Mouse (Mus musculus): ENCODE results near the gene Nptx1.

Nptx1 gene

GRCm38 (mm10) chr11:119547183-119547921, at the start of gene Nptx1:
Gene Nptx1, minus strand, starts transcription at chr11:119547753.
- peak; percentile 66 for DNase-seq

- no peak for DNase-seq
Observed at GRCm38 (mm10) chr11:119593966-119594365, 46.4 kb upstream of the Nptx1 start.

GRCm38 (mm10) chr11:119589242-119589641, 41.7 kb upstream of the Nptx1 start:
- no peak for DNase-seq

- no peak for DNase-seq
Observed at GRCm38 (mm10) chr11:119587112-119587511, 39.6 kb upstream of the Nptx1 start.

- no peak for DNase-seq
Observed at GRCm38 (mm10) chr11:119586511-119586910, 39.0 kb upstream of the Nptx1 start.

GRCm38 (mm10) chr11:119577721-119578120, 30.2 kb upstream of the Nptx1 start:
- DNase-seq: no peak

GRCm38 (mm10) chr11:119576855-119577254, 29.3 kb upstream of the Nptx1 start:
- DNase-seq: no peak

- no peak for DNase-seq
Observed at GRCm38 (mm10) chr11:119572316-119573010, 24.9 kb upstream of the Nptx1 start.

GRCm38 (mm10) chr11:119566188-119566587, 18.6 kb upstream of the Nptx1 start:
- no peak for DNase-seq

- no peak for DNase-seq
Observed at GRCm38 (mm10) chr11:119565684-119566083, 18.1 kb upstream of the Nptx1 start.

- DNase-seq: no peak
Observed at GRCm38 (mm10) chr11:119565021-119565420, 17.5 kb upstream of the Nptx1 start.

GRCm38 (mm10) chr11:119564383-119564782, 16.8 kb upstream of the Nptx1 start:
- DNase-seq: no peak

- no peak for DNase-seq
Observed at GRCm38 (mm10) chr11:119563166-119563565, 15.6 kb upstream of the Nptx1 start.

- no peak for DNase-seq
Observed at GRCm38 (mm10) chr11:119562286-119562685, 14.7 kb upstream of the Nptx1 start.

- peak; percentile 84 for DNase-seq
Observed at GRCm38 (mm10) chr11:119558870-119559610, 11.5 kb upstream of the Nptx1 start.

GRCm38 (mm10) chr11:119557940-119558869, 10.7 kb upstream of the Nptx1 start:
- peak; percentile 56 for DNase-seq

GRCm38 (mm10) chr11:119555170-119555569, 7.6 kb upstream of the Nptx1 start:
- DNase-seq: no peak

- no peak for DNase-seq
Observed at GRCm38 (mm10) chr11:119554706-119555105, 7.2 kb upstream of the Nptx1 start.

GRCm38 (mm10) chr11:119552902-119553802, 5.6 kb upstream of the Nptx1 start:
- DNase-seq: no peak

- DNase-seq: no peak
Observed at GRCm38 (mm10) chr11:119552301-119552700, 4.7 kb upstream of the Nptx1 start.

- DNase-seq: no peak
Observed at GRCm38 (mm10) chr11:119551468-119551867, 3.9 kb upstream of the Nptx1 start.

Measured in embryo, embryonic 11 days (tissue).